Mouse (Mus musculus) embryonic facial prominence, embryonic 10.5 days (tissue): ENCODE data around the gene H2-Ke6. TPM values are rescaled to one million over a fixed set of nuclear protein-coding genes. Genes with fewer than 3 reads are reported as not detected.
A peak's percentile ranks its signal among the peaks of the same experiment; 100 is the strongest.

ENCODE experiments used
- DNase-seq: peaks from one replicate; pipeline ENCODE4 v3.0.0-alpha.2; 2017; ENCODE audit warnings: low spot score
- H3K27ac ChIP-seq: fragments of 300-500 bp; sonication (generic); replicated peaks from 2 replicates; pipeline ENCODE4 v1.5.1; 2016; ENCODE audit warnings: mild to moderate bottlenecking
- H3K27me3 ChIP-seq: fragments of 300-500 bp; sonication (generic); replicated peaks from 2 replicates; pipeline ENCODE4 v1.6.1; 2016; ENCODE audit warnings: low read depth, mild to moderate bottlenecking; ENCODE audit not compliant: poor library complexity, severe bottlenecking
- H3K36me3 ChIP-seq: fragments of 300-500 bp; sonication (generic); replicated peaks from 2 replicates; pipeline ENCODE4 v1.6.1; 2016; ENCODE audit warnings: mild to moderate bottlenecking, moderate library complexity
- H3K4me1 ChIP-seq: fragments of 300-500 bp; sonication (generic); 2 replicates; pipeline ENCODE4 v1.6.1; 2016
- H3K4me3 ChIP-seq: fragments of 300-500 bp; sonication (generic); 2 replicates; pipeline ENCODE4 v1.5.1; 2016; ENCODE audit warnings: mild to moderate bottlenecking, moderate library complexity
- H3K9me3 ChIP-seq: fragments of 300-500 bp; sonication (generic); 2 replicates; pipeline ENCODE4 v1.6.1; 2016; ENCODE audit warnings: mild to moderate bottlenecking
- WGBS: fragments of 180-500 bp; shearing (Covaris S2); methylation state at CpG from one replicate; pipeline ENCODE4 v1.1.7; 2016; 5-methylcytosine and 5-hydroxymethylcytosine counted together
- polyA plus RNA-seq: library from polyadenylated mRNA; unstranded; fragments of >200 nt; fragmentation: Nextera tagmentation; extraction: Ambion mirVana; gene quantifications from 2 replicates; pipeline ENCODE4 v1.2.1, GENCODE M21; 2016

Gene H2-Ke6
- polyA plus RNA-seq, result 41.4 and 44.8 TPM in 2 replicates

DNA sequence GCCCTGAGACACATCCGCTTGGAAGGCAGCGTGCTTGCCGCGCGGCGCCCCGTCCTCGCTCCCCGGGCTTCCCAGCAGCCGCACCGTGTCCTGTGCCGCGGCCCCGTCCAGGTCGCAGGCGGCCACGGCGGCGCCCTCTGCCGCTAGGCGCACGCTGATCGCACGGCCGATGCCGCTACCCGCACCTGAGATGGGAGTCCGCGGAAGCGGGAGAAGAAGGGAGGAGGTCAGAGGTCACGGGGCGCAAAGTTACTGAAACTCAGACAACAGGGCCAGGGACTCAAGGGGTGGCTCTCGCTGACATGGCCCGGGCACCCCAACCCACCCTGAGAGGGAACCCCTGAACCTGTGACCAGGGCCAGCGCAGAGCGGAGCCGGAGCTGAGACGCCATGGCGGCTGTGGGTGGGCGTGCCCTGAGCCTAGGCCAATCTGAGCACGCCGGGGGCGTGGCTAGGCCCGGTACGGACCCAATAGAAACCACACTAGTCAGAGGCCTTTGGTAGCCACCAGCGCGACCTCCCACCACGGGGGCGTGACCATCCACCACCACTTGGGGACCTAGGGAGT lies at the start of gene H2-Ke6:
Gene H2-Ke6, minus strand, starts transcription at position 405 of the 568 bp plus-strand sequence.
- WGBS, result under 1% methylated on average over 49 of the region's 49 CpGs
- DNase-seq, result peak; percentile 96
- no peaks in the 10 kb centered on the region for H3K9me3 ChIP-seq
- peaks cover 38% of the 10 kb centered on the region for H3K36me3 ChIP-seq
- no peaks in the 10 kb centered on the region for H3K27me3 ChIP-seq
- peak within 1 kb of the TSS; percentile 96 for H3K4me3 ChIP-seq
- H3K27ac ChIP-seq, result peak within 1 kb of the TSS; percentile 97
- H3K4me1 ChIP-seq, result peaks cover 79% of the 10 kb centered on the region

DNA sequence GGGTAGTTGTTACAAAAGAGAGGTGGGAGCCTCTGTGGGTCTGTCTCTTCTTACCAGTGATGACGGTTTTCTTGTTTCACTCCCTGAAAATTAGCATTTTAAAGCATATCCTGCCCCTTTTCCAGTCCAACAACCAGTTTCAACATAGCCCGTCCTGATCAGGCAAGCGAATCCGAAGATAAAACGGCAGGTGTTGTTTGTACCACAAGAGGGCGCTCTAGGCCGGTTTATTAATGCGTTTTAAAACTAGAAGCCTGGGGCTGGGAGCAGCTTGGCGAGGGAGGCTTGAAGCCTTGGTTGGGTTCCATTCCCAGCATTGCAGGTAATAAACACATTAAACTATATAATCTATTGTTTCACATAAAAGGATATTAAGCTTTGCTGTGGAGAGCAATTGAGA lies 49.7 kb upstream of the H2-Ke6 start:
- WGBS, result 2% methylated on average over 9 of the region's 9 CpGs

DNA sequence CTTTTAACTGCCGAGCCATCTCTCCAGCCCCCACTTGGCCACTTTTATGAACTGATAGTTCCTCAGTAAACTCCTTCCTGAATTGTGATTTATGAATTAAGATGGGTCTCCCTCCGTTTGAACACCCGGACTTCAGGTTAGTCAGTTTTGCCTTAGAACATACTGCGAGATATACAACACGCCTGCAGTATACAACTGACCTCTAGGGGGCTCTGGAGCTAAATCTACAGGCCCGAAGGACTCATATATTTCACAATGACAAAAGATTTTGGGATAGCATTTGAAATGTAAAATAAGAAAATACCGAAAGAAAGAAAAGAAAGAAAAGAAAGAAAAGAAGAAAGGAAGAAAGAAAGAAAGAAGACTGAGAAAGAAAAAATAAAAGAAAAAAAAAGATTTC lies 47.4 kb upstream of the H2-Ke6 start:
- DNase-seq, result peak; percentile 62
- Histone ChIP-seq H3K4me1 (0 out of 2 replicates have a peak, but pooled peaks cover 2% of the 10 kb centered on the region), H3K4me3 (no peak overlapping the region), H3K9me3 (no peaks in the 10 kb centered on the region), H3K27me3 (peaks cover 22% of the 10 kb centered on the region), H3K36me3 (no peaks in the 10 kb centered on the region), H3K27ac (no peak overlapping the region)
- 40% methylated on average over 7 of the region's 7 CpGs for WGBS

More for the DNA sequence above, 49.7 kb upstream of the H2-Ke6 start:
- peak; percentile 81 for DNase-seq
- H3K4me3 ChIP-seq, result no peak overlapping the region
- H3K4me1 ChIP-seq, result 0 out of 2 replicates have a peak, but pooled peaks cover 2% of the 10 kb centered on the region
- no peaks in the 10 kb centered on the region for H3K9me3 ChIP-seq
- H3K27ac ChIP-seq, result no peak overlapping the region
- H3K27me3 ChIP-seq, result peaks cover 22% of the 10 kb centered on the region
- no peaks in the 10 kb centered on the region for H3K36me3 ChIP-seq

DNA sequence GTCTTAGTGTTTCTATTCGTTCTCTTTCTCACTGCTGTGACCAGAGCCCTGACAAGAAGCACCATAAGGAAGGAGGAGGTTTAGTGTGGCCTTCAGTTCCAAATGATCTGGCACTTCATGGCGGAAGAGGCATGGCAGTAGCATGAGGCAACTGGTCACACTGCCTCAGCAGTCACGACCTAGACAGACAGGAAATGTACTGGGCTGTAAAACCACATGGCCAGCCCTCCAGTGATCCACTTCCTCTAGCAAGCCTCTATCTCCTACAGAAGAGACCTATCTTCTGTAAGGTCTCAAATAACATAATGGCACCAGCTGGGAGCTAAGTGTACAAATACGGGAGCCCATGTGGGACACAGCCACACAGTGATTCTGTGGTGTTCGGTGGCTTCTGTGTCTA lies 44.2 kb upstream of the H2-Ke6 start:
- Histone ChIP-seq H3K4me3 (no peak overlapping the region), H3K4me1 (0 out of 2 replicates have a peak, but pooled peaks cover 2% of the 10 kb centered on the region), H3K27ac (no peak overlapping the region), H3K9me3 (no peaks in the 10 kb centered on the region), H3K36me3 (no peaks in the 10 kb centered on the region), H3K27me3 (peaks cover 17% of the 10 kb centered on the region)
- DNase-seq, result no peak
- 73% methylated on average over 5 of the region's 5 CpGs for WGBS

DNA sequence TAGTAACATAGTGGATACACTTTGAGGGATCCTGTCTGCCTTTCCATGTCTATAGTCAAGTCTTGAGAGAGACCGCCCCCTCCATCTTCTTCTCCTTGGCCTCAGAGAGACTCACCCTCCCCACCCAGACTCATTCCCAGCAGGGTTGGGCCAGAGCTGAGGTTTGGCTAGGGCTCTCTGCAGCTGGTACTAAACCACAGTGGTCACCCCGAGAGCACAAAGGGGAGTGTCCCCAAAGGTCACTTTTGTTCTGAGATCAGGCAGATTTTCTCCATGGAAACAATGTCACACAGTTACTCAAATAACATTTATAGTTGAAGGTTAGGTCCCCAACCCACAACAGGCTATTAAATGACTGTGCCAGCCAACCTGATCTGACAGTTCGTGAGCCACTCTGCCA lies 41.0 kb upstream of the H2-Ke6 start:
- no peaks in the 10 kb centered on the region for H3K9me3 ChIP-seq
- 64% methylated on average over 3 of the region's 3 CpGs for WGBS
- no peaks in the 10 kb centered on the region for H3K4me1 ChIP-seq

DNA sequence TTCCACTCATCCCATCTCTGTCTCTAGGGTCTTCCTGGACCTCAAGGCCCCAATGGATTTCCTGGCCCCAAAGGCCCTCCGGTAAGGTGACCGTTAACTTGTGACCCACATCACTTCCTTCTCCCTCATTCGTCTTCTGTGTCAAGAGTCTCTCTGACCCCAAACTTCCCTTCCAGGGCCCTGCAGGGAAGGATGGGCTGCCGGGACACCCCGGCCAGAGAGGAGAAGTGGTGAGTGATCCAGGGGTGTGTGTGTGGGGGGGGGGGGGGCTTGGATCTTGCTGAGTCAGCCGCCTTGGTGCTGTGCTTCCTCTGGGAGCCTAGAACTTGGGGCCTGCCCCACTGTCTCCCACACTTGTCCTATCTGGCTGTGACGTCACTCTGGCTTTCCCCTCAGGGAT lies 29.4 kb upstream of the H2-Ke6 start:
- no peaks in the 10 kb centered on the region for H3K27me3 ChIP-seq
- H3K4me3 ChIP-seq, result no peak overlapping the region
- WGBS, result 80% methylated on average over 7 of the region's 7 CpGs

More for the DNA sequence above, 41.0 kb upstream of the H2-Ke6 start:
- no peak overlapping the region for H3K4me3 ChIP-seq
- H3K27ac ChIP-seq, result no peak overlapping the region
- H3K36me3 ChIP-seq, result no peaks in the 10 kb centered on the region
- no peak for DNase-seq
- no peaks in the 10 kb centered on the region for H3K27me3 ChIP-seq

DNA sequence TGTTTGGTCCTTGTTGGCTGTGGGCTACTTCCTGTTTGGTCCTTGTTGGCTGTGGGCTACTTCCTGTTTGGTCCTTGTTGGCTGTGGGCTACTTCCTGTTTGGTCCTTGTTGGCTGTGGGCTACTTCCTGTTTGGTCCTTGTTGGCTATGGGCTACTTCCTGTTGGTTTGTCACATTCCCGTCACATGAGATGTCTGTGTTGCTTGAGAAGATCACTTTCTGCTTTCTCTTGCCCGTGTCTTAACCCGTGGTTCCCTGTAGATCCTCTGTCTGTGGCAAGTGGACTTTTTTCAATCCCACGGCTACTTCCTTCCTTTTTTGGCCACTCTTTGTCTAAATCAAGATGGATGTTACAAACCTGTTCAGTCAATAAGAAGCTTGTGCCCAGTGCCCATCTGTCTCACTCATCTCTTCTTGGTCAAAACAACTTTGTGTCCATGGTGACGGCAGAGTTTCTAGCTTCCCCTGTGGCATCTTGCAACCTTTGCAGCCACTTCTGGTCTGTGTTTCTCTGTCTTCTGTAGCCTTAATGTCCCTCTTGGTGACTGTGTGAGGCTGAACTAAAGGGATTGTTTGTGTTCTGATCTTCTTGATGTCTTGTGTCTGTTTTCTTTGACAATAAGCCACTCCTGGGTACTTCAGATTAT lies 19.7 kb upstream of the H2-Ke6 start:
- Histone ChIP-seq H3K27me3 (peaks cover 3% of the 10 kb centered on the region; the same call in 1 of the 2 replicates), H3K9me3 (peaks cover 11% of the 10 kb centered on the region), H3K36me3 (peaks cover 4% of the 10 kb centered on the region; the same call in 1 of the 2 replicates), H3K4me1 (peaks cover 2% of the 10 kb centered on the region; the same call in 1 of the 2 replicates), H3K4me3 (no peak overlapping the region), H3K27ac (no peak overlapping the region)
- WGBS, result 94% methylated on average over 5 of the region's 5 CpGs
- no peak for DNase-seq

More for the DNA sequence above, 29.4 kb upstream of the H2-Ke6 start:
- Histone ChIP-seq H3K4me1 (peaks cover 19% of the 10 kb centered on the region; the same call in 1 of the 2 replicates), H3K27ac (no peak overlapping the region), H3K36me3 (no peaks in the 10 kb centered on the region; the same call in 1 of the 2 replicates), H3K9me3 (no peaks in the 10 kb centered on the region)
- no peak for DNase-seq

DNA sequence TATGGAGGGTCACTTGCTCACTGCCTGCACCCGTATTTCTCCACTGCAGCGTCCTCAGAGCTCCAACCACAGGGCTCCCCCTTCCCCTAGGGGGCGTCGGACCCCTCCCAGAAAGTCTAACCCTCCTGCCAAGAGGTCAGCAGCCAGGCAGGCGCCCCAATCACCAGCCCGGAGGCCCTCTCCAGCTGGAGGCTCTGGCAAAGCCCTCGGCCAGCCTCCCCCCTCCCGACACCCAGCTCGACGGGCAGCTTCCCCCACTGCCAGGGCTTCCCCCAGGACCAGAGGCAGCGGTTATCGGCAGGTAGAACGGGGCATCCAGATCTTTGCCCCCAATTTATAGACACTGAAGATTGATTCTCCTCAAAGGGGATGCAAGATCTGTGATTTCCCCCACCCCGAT lies 18.1 kb upstream of the H2-Ke6 start:
- Histone ChIP-seq H3K27me3 (peaks cover 18% of the 10 kb centered on the region), H3K27ac (no peak overlapping the region), H3K4me1 (peaks cover 10% of the 10 kb centered on the region), H3K36me3 (peaks cover 4% of the 10 kb centered on the region; the same call in 1 of the 2 replicates), H3K4me3 (no peak overlapping the region), H3K9me3 (peaks cover 11% of the 10 kb centered on the region)
- DNase-seq, result no peak
- 82% methylated on average over 14 of the region's 14 CpGs for WGBS

DNA sequence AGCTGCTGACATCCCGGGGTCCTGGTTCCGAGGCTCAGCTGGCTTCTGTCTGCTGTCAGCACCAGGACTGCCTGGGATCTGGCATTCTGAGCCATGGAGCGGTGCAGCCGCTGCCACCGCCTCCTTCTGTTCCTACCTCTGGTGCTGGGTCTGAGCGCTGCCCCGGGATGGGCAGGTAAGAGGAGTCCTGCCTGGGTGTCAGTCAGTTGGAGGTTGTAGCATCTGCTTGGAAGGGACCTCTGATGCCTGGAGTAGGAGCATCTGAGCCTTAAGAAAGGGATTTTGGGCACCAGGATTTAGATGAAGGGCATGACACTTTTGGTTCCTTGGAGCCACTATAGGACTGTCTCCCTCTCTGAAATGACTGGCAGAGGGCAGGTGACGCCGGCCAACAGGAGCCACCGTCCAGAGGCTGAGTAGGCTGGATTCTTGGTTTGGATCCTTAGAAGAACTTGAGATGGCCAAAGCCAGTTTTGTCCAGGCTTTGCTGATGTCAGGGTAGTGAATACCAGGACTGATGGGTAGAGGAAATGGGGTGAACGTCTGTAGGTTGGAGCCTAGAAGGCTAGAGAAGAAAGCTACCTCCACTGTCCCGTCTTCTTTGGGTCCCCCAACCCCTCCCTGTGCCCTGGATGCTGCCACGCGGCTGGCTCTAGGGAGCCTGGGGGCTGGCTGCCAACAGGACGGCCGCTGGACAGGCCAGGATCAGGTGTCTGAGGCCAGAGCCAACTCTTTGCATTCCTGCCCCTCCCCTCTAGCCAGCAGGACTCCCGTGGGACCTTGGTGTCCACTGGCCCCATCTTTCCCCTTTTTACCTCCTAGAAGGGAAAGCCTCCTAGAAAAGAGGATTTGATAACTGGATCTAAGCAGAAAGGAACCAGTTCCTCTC lies 11.9 kb upstream of the H2-Ke6 start:
- Histone ChIP-seq H3K27me3 (peaks cover 47% of the 10 kb centered on the region), H3K36me3 (peaks cover 38% of the 10 kb centered on the region), H3K4me3 (peak overlapping the region; percentile 46), H3K9me3 (no peaks in the 10 kb centered on the region), H3K4me1 (peaks cover 44% of the 10 kb centered on the region), H3K27ac (peak overlapping the region; percentile 32; the same call in 1 of the 2 replicates)
- DNase-seq, result peak; percentile 43
- WGBS, result 29% methylated on average over 17 of the region's 17 CpGs

DNA sequence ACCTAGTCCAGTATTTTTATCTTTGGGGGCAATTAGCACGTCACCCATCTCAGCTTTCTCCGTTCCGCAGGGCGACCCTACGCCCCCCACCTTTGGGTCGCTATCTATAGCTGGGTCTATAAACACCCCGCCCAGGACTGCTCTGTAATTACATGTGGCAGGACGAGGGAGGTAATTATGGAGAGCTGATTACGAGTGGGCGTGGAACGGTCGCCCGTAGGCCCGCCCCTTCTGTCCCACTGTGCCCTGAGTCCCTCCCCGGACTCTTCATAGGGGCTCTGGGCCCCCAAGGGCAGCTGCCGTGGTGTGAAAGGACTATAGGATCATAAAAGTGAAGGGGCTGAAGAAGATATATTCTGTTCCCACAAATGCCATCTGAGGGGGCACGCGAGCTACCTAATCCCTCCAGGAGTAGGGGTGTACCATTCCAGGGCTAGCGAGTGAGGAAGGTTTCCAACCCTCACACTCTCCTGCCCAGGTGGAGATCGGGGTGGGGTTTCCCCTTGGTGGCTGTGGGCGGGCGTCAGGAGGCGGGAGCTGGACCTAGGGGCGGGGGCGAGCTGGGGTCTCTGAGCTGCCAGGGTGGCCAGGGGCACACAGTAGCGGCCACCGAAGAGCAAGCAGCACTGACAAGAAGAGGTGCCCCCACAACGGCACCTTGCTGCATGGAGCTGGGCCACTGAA lies 11.2 kb upstream of the H2-Ke6 start, which contains the start of gene Col11a2:
Gene Col11a2, plus strand, starts transcription at position 560 of the 684 bp plus-strand sequence.
- 12% methylated on average over 28 of the region's 28 CpGs for WGBS
- peak; percentile 40 for DNase-seq
- peaks cover 46% of the 10 kb centered on the region for H3K4me1 ChIP-seq
- peak within 1 kb of the TSS; percentile 46 for H3K4me3 ChIP-seq
- H3K27me3 ChIP-seq, result peaks cover 47% of the 10 kb centered on the region
- H3K27ac ChIP-seq, result peak within 1 kb of the TSS; percentile 32; the same call in 1 of the 2 replicates
- H3K9me3 ChIP-seq, result no peaks in the 10 kb centered on the region
- peaks cover 46% of the 10 kb centered on the region for H3K36me3 ChIP-seq

DNA sequence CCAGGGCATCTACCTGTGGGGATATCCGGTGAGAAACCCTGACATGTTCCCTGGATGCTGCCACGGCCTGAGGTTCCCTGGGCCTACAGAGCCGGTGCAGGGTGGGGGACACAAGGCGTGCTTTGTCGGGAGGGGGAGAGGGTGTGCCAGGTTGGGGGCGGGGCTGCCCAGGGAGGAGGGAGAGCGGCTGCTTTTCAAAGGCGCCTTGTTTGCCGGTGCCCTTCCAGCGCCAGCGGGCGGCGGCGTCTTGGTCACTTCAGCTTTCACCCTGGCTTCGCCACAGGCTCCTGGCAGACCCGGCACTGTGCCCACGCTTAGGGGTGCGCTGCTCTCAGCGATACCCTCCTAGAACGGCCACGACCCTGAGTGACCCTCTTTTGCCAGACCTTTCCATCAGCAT lies 10.6 kb upstream of the H2-Ke6 start:
- Histone ChIP-seq H3K36me3 (peaks cover 52% of the 10 kb centered on the region), H3K9me3 (no peaks in the 10 kb centered on the region), H3K27ac (no peak overlapping the region), H3K27me3 (peaks cover 47% of the 10 kb centered on the region), H3K4me1 (peaks cover 52% of the 10 kb centered on the region), H3K4me3 (peak overlapping the region; percentile 46)
- no peak for DNase-seq
- WGBS, result 15% methylated on average over 21 of the region's 21 CpGs

DNA sequence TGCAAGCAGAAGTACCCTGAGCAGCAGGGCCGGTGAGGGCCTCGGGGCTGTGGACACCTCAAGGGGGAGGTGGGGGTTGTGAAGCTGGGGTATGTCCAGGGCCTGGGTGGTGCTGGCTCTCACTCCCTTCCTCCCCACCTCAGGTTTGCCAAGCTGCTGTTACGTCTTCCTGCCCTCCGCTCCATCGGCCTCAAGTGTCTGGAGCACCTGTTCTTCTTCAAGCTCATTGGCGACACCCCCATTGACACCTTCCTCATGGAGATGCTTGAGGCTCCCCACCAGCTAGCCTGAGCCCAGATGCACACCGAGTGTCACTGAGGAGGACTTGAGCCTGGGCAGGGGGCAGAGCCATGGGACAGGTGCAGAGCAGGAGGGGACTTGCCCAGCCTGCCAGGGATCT lies 9.4 kb upstream of the H2-Ke6 start:
- 92% methylated on average over 7 of the region's 7 CpGs for WGBS
- peaks cover 45% of the 10 kb centered on the region for H3K27me3 ChIP-seq
- DNase-seq, result no peak
- peaks cover 55% of the 10 kb centered on the region for H3K36me3 ChIP-seq
- no peak overlapping the region for H3K27ac ChIP-seq
- H3K4me1 ChIP-seq, result peaks cover 64% of the 10 kb centered on the region
- H3K9me3 ChIP-seq, result no peaks in the 10 kb centered on the region
- peak overlapping the region; percentile 4; the same call in 1 of the 2 replicates for H3K4me3 ChIP-seq
